11 mouse cellular contexts compared by ENCODE assay signal in genomic region chr7:97076977-97077376, GRCm38 (mm10).
"Had no signal": no experiment of that assay in that cellular context is flagged by ENCODE, and none has a peak within 500 bp of the region (broad histone marks: within the 10 kb centered on the region; RNA-seq: fewer than 3 reads in every experiment).

No protein-coding gene starts in this region.

- H3K9me3 ChIP-seq: limb, embryonic 13.5 days; lung, embryonic 15.5 days; midbrain, embryonic 10.5 days; neural tube, embryonic 12.5 days had no signal

- H3K27me3 ChIP-seq: limb, embryonic 13.5 days; lung, embryonic 15.5 days; neural tube, embryonic 12.5 days had no signal

- DNase-seq: left cerebral cortex, postnatal 4 days; lung, postnatal 4 days; midbrain, embryonic 14.5 days; thymus, adult 18-20 months; thymus, postnatal 14 days had no signal

- H3K4me2 ChIP-seq: limb, embryonic 13.5 days; liver, embryonic 11.5 days; lung, embryonic 15.5 days; neural tube, embryonic 12.5 days had no signal

- H3K9ac ChIP-seq: limb, embryonic 13.5 days; lung, embryonic 15.5 days; neural tube, embryonic 12.5 days had no signal

- H3K27ac ChIP-seq: limb, embryonic 13.5 days; lung, embryonic 15.5 days; midbrain, embryonic 10.5 days; neural tube, embryonic 12.5 days had no signal

- ATAC-seq: intestine, embryonic 16.5 days had no signal

- H3K4me3 ChIP-seq: limb, embryonic 13.5 days; lung, embryonic 15.5 days; midbrain, embryonic 10.5 days; neural tube, embryonic 12.5 days had no signal

- H3K36me3 ChIP-seq: limb, embryonic 13.5 days; lung, embryonic 15.5 days; midbrain, embryonic 10.5 days; neural tube, embryonic 12.5 days had no signal
